In the genomic region with DNA sequence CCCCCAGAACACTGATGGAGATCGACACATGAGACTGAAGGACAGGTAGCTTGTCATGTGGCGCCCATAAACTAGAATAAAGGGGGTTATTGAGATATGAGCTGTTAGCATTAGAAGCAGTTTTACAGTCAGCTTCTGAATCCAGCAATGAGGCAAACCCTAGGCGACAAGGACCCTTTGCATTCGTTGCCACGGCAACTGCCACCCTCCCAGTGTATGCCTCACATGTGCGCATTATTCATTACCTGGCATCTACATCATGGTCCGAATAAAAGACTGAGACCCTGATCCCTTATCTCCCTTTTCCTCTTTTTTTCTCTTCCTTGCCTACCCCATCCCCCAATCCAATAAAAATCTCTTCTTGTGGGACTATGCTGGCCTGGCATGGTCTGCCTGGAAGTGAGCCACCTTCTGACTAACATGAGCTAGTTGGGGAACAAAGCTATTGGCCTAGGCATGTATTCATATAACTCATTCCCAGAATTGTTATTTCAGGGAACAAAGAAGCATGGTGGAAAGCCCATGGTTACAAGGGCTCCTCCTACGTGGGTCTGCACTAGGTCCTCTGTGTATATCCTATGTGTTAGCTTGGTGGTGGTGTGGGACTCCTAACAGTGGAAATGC, we compare ENCODE assay signal across 22 mouse cellular contexts.
DNase-seq lines count a peak whose midpoint lies in the region; ATAC-seq and TF ChIP-seq lines count a peak whose summit lies in the region.
"Had no signal": no experiment of that assay in that cellular context is flagged by ENCODE, and none has a peak within 500 bp of the region (broad histone marks: within the 10 kb centered on the region; RNA-seq: fewer than 3 reads in every experiment).

No protein-coding gene starts in this region.

- 0 out of 2 replicates have a peak, but pooled peaks cover 4% of the 10 kb centered on the region for H3K9me3 ChIP-seq in hindbrain, embryonic 13.5 days
- H3K9me3 ChIP-seq in hindbrain, embryonic 12.5 days (replicated peaks), result 0 out of 2 replicates have a peak, but pooled peaks cover 5% of the 10 kb centered on the region
- 0 out of 2 replicates have a peak, but pooled peaks cover 3% of the 10 kb centered on the region for H3K9me3 ChIP-seq in midbrain, embryonic 14.5 days (ENCODE audit: control insufficient read depth, low read length)
- no peaks in the 10 kb centered on the region; the same call in 1 of the 2 replicates for H3K9me3 ChIP-seq in midbrain, embryonic 10.5 days (replicated peaks)
- H3K9me3 ChIP-seq in hindbrain, postnatal 0 days (ENCODE audit: low read length), result no peaks in the 10 kb centered on the region
- H3K9me3 ChIP-seq: embryonic facial prominence, embryonic 15.5 days; limb, embryonic 10.5 days had no signal

- WGBS in hindbrain, embryonic 13.5 days, result 58% methylated on average over 8 of the region's 8 CpGs
- WGBS in hindbrain, embryonic 12.5 days, result 67% methylated on average over 8 of the region's 8 CpGs
- WGBS in midbrain, embryonic 14.5 days, result 58% methylated on average over 8 of the region's 8 CpGs
- 75% methylated on average over 8 of the region's 8 CpGs for WGBS in midbrain, embryonic 10.5 days
- 49% methylated on average over 8 of the region's 8 CpGs for WGBS in hindbrain, postnatal 0 days

- no peak for TF ChIP-seq CTCF in hindbrain, postnatal 0 days (IDR thresholded peaks at IDR 0.05; ENCODE audit: low read depth)

- peak; percentile 79 for DNase-seq in midbrain, embryonic 14.5 days
- DNase-seq in midbrain, embryonic 10.5 days (ENCODE audit: low spot score), result no peak
- peak; percentile 31 for DNase-seq in R1 (ENCODE audit: low read depth, low spot score)
- peak; percentile 44 for DNase-seq in hindbrain, postnatal 0 days (ENCODE audit: low spot score)
- DNase-seq in frontal cortex, postnatal 14 days (ENCODE audit: low spot score in 2 of 2), result no peak
- DNase-seq: adrenal gland, postnatal 25 days; cerebellum, adult 2 months; cerebellum, postnatal 36 days; gastrocnemius, adult 2 months; heart, postnatal 10 days; kidney, adult 18-20 months; kidney, postnatal 10 days; liver, postnatal 0 days; lung, postnatal 10 days had no signal

- no peak overlapping the region for H3K4me3 ChIP-seq in hindbrain, embryonic 13.5 days
- H3K4me3 ChIP-seq in hindbrain, embryonic 12.5 days, result no peak overlapping the region
- H3K4me3 ChIP-seq in midbrain, embryonic 14.5 days (replicated peaks; ENCODE audit: low read depth, low read length), result no peak overlapping the region
- no peak overlapping the region for H3K4me3 ChIP-seq in midbrain, embryonic 10.5 days
- no peak overlapping the region for H3K4me3 ChIP-seq in hindbrain, postnatal 0 days (ENCODE audit: low read length)
- H3K4me3 ChIP-seq: embryonic facial prominence, embryonic 15.5 days; gastrocnemius, adult 2 months; left cerebral cortex, adult 2 months; limb, embryonic 10.5 days had no signal

- H3K36me3 ChIP-seq in hindbrain, embryonic 13.5 days, result no peaks in the 10 kb centered on the region
- H3K36me3 ChIP-seq in hindbrain, embryonic 12.5 days, result no peaks in the 10 kb centered on the region
- H3K36me3 ChIP-seq in midbrain, embryonic 14.5 days (ENCODE audit: control insufficient read depth, insufficient read depth, low read length), result no peaks in the 10 kb centered on the region
- H3K36me3 ChIP-seq in midbrain, embryonic 10.5 days, result no peaks in the 10 kb centered on the region
- H3K36me3 ChIP-seq in hindbrain, postnatal 0 days (ENCODE audit: insufficient read depth, low read length), result no peaks in the 10 kb centered on the region
- H3K36me3 ChIP-seq: embryonic facial prominence, embryonic 15.5 days; limb, embryonic 10.5 days had no signal

- H3K27ac ChIP-seq in hindbrain, embryonic 13.5 days, result peak overlapping the region; percentile 12; the same call in 1 of the 2 replicates
- no peak overlapping the region for H3K27ac ChIP-seq in hindbrain, embryonic 12.5 days
- 0 out of 2 replicates have a peak overlapping the region, but pooled peaks have one; percentile 15 for H3K27ac ChIP-seq in midbrain, embryonic 14.5 days (replicated peaks; ENCODE audit: low read depth, low read length)
- no peak overlapping the region for H3K27ac ChIP-seq in midbrain, embryonic 10.5 days (replicated peaks)
- no peak overlapping the region for H3K27ac ChIP-seq in hindbrain, postnatal 0 days
- H3K27ac ChIP-seq: embryonic facial prominence, embryonic 15.5 days; gastrocnemius, adult 2 months; left cerebral cortex, adult 2 months; limb, embryonic 10.5 days had no signal

- H3K27me3 ChIP-seq in hindbrain, embryonic 13.5 days, result no peaks in the 10 kb centered on the region
- H3K27me3 ChIP-seq in hindbrain, embryonic 12.5 days, result no peaks in the 10 kb centered on the region; the same call in 1 of the 2 replicates
- no peaks in the 10 kb centered on the region for H3K27me3 ChIP-seq in midbrain, embryonic 14.5 days (ENCODE audit: control insufficient read depth, insufficient read depth, low read length)
- H3K27me3 ChIP-seq in midbrain, embryonic 10.5 days (ENCODE audit: low read depth, poor library complexity, severe bottlenecking), result no peaks in the 10 kb centered on the region
- H3K27me3 ChIP-seq in hindbrain, postnatal 0 days (ENCODE audit: insufficient read depth, low read length), result no peaks in the 10 kb centered on the region
- H3K27me3 ChIP-seq: embryonic facial prominence, embryonic 15.5 days had no signal

- no peak overlapping the region for H3K4me2 ChIP-seq in hindbrain, embryonic 13.5 days
- H3K4me2 ChIP-seq in hindbrain, embryonic 12.5 days (replicated peaks), result no peak overlapping the region
- no peak overlapping the region for H3K4me2 ChIP-seq in midbrain, embryonic 14.5 days (ENCODE audit: low read length)
- H3K4me2 ChIP-seq in hindbrain, postnatal 0 days (ENCODE audit: low read depth, low read length), result no peak overlapping the region
- H3K4me2 ChIP-seq: embryonic facial prominence, embryonic 15.5 days; heart, embryonic 11.5 days had no signal

- peaks cover 10% of the 10 kb centered on the region; the same call in 1 of the 2 replicates for H3K4me1 ChIP-seq in hindbrain, embryonic 13.5 days (replicated peaks)
- H3K4me1 ChIP-seq in hindbrain, embryonic 12.5 days, result no peaks in the 10 kb centered on the region
- peaks cover 7% of the 10 kb centered on the region; the same call in 1 of the 2 replicates for H3K4me1 ChIP-seq in midbrain, embryonic 14.5 days (ENCODE audit: control insufficient read depth, insufficient read depth, low read length)
- H3K4me1 ChIP-seq in midbrain, embryonic 10.5 days, result peaks cover 5% of the 10 kb centered on the region; the same call in 1 of the 2 replicates
- no peaks in the 10 kb centered on the region for H3K4me1 ChIP-seq in hindbrain, postnatal 0 days (ENCODE audit: insufficient read depth, low read length)
- H3K4me1 ChIP-seq: embryonic facial prominence, embryonic 15.5 days; limb, embryonic 10.5 days had no signal

- ATAC-seq in hindbrain, embryonic 13.5 days (ENCODE audit: low FRiP score), result no peak
- no peak for ATAC-seq in hindbrain, embryonic 12.5 days (ENCODE audit: low FRiP score)
- ATAC-seq in midbrain, embryonic 14.5 days (ENCODE audit: low FRiP score, low TSS enrichment), result no peak; the same call in 1 of the 2 replicates
- no peak for ATAC-seq in hindbrain, postnatal 0 days
- no peak for ATAC-seq in CD4-positive, CD25-positive, alpha-beta regulatory T cell, adult 4 months
- ATAC-seq: liver, postnatal 0 days; Patski had no signal

- H3K9ac ChIP-seq in hindbrain, embryonic 13.5 days, result no peak overlapping the region
- no peak overlapping the region for H3K9ac ChIP-seq in hindbrain, embryonic 12.5 days
- H3K9ac ChIP-seq in midbrain, embryonic 14.5 days (replicated peaks; ENCODE audit: low read length), result no peak overlapping the region
- no peak overlapping the region for H3K9ac ChIP-seq in hindbrain, postnatal 0 days (replicated peaks; ENCODE audit: low read length)
- H3K9ac ChIP-seq: embryonic facial prominence, embryonic 15.5 days; liver, postnatal 0 days had no signal

Comparison
In these comparisons a context has a peak if more than half of its experiments do, and no peak if none do; other contexts are left out.
1. H3K27ac ChIP-seq: peak in hindbrain, embryonic 13.5 days (single experiment) and midbrain, embryonic 14.5 days (single experiment); none in hindbrain, embryonic 12.5 days (single experiment), midbrain, embryonic 10.5 days (single experiment) and hindbrain, postnatal 0 days (single experiment).
2. DNase-seq: peak in midbrain, embryonic 14.5 days (single experiment), R1 (single experiment) and hindbrain, postnatal 0 days (single experiment); none in midbrain, embryonic 10.5 days (single experiment) and frontal cortex, postnatal 14 days (0 of 2).